Mouse (Mus musculus) forebrain, embryonic 12.5 days (tissue): ENCODE measurements around the gene Gskip. TPM values are rescaled to one million over a fixed set of nuclear protein-coding genes. Genes with fewer than 3 reads are reported as not detected.

Experiments used
- ATAC-seq: fragments of 200-750 bp; cut with Nextera tagmentation; 2 replicates; pipeline ENCODE4 v1.8.0; 2017; ENCODE audit warnings: moderate TSS enrichment; ENCODE audit not compliant: low FRiP score
- H3K27ac ChIP-seq: fragments of 300-500 bp; sonication (generic); 2 replicates; pipeline ENCODE4 v1.5.1; 2016; ENCODE audit warnings: mild to moderate bottlenecking
- H3K27me3 ChIP-seq: fragments of 300-500 bp; sonication (generic); 2 replicates; pipeline ENCODE4 v1.6.1; 2016; ENCODE audit warnings: mild to moderate bottlenecking
- H3K36me3 ChIP-seq: fragments of 300-500 bp; sonication (generic); replicated peaks from 2 replicates; pipeline ENCODE4 v1.6.1; 2016; ENCODE audit warnings: mild to moderate bottlenecking
- H3K4me1 ChIP-seq: fragments of 300-500 bp; sonication (generic); 2 replicates; pipeline ENCODE4 v1.6.1; 2016
- H3K4me2 ChIP-seq: fragments of 300-500 bp; sonication (generic); 2 replicates; pipeline ENCODE4 v1.6.1; 2016; ENCODE audit warnings: mild to moderate bottlenecking, moderate library complexity
- H3K4me3 ChIP-seq: fragments of 300-500 bp; sonication (generic); replicated peaks from 2 replicates; pipeline ENCODE4 v1.5.1; 2016; ENCODE audit warnings: mild to moderate bottlenecking
- H3K9ac ChIP-seq: fragments of 300-500 bp; sonication (generic); 2 replicates; pipeline ENCODE4 v1.6.1; 2016; ENCODE audit warnings: mild to moderate bottlenecking
- H3K9me3 ChIP-seq: fragments of 300-500 bp; sonication (generic); 2 replicates; pipeline ENCODE4 v1.6.1; 2016
- WGBS: fragments of 180-500 bp; shearing (Covaris S2); methylation state at CpG from one replicate; pipeline ENCODE4 v1.1.7; 2016; 5-methylcytosine and 5-hydroxymethylcytosine counted together
- polyA plus RNA-seq: library from polyadenylated mRNA; unstranded; fragments of >200 nt; fragmentation: Nextera tagmentation; extraction: Ambion mirVana; gene quantifications from 2 replicates; pipeline ENCODE4 v1.2.1, GENCODE M21; 2016

The Gskip gene
- polyA plus RNA-seq, 1 experiment from 2014 or later, result 28.5 TPM

DNA sequence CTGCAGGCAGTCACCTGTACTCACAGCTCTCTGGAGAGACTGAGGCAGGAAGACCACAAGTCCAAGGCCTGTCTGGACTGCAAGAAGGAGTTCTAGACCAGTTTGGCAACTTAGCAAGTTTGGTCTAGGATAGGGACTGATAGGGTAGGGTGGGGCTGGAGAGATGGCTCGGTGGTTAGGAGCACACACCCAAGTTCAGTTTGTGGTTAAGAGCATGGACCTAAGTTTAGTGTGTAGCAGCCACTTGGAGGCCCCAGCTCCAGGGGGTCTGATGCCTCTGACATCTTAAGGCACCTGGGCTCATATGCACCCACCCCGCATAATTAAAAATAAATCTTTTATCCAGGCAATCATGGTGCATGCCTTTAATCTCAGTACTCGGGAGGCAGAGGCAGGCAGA lies 42.6 kb downstream of the Gskip start:
- Histone ChIP-seq H3K9ac (no peak overlapping the region), H3K4me2 (no peak overlapping the region), H3K36me3 (no peaks in the 10 kb centered on the region), H3K4me1 (no peaks in the 10 kb centered on the region), H3K27ac (no peak overlapping the region), H3K27me3 (no peaks in the 10 kb centered on the region), H3K9me3 (no peaks in the 10 kb centered on the region), H3K4me3 (no peak overlapping the region)
- WGBS, result 93% methylated on average over 3 of the region's 3 CpGs
- no peak for ATAC-seq

DNA sequence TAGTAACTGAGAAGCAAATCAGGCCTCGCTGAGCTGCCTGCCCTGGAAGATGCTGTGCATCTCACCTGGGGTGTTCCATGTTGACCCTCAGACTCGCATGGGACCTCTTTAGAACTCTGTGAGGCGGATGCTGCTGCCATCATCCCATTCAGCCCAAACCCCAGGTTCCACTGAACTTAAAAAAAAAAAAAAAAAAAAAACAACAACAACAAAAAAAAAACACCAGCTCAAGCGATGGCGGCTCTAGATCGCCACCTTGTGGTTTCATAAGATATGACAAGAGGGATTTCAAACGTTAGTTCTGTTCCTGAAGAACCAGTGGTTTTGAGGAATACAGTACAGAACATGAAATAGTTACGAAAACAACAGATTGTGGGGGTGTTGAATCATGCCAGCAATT lies 43.3 kb downstream of the Gskip start:
- Histone ChIP-seq H3K4me3 (no peak overlapping the region), H3K27ac (no peak overlapping the region), H3K4me1 (no peaks in the 10 kb centered on the region), H3K36me3 (no peaks in the 10 kb centered on the region), H3K4me2 (no peak overlapping the region), H3K27me3 (no peaks in the 10 kb centered on the region), H3K9ac (no peak overlapping the region), H3K9me3 (no peaks in the 10 kb centered on the region)
- WGBS, result 24% methylated on average over 8 of the region's 8 CpGs
- no peak for ATAC-seq

DNA sequence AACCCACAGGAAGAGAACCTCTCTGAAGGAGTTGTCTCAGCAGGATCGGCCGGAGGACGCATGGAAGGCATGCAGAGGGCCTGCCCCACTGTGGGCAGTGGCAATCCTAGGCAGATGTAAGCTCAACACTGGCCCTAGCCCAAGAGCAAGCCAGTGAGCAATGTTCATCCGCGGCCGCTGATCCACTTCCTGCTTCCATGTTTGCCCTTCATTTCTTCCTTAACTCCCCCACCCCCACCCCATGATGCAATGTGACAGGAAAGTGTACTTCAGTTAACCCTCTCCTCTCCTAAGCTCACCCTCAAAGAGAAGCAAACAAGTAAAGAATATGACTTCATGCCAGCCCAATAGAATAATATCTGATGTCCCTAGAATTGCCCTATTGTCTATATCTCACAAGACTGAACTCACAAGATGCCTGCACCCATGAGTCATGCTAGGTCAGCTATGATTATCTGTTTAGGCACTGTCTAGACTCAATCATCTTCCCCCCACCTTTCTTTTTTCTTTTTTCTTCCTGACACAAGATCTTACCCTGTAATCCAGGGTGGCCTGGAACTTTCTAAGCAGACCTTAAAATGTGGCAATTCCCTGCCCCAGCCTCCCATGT lies 46.3 kb downstream of the Gskip start:
- H3K9ac ChIP-seq, result no peak overlapping the region
- no peak for ATAC-seq
- WGBS, result 85% methylated on average over 6 of the region's 6 CpGs

DNA sequence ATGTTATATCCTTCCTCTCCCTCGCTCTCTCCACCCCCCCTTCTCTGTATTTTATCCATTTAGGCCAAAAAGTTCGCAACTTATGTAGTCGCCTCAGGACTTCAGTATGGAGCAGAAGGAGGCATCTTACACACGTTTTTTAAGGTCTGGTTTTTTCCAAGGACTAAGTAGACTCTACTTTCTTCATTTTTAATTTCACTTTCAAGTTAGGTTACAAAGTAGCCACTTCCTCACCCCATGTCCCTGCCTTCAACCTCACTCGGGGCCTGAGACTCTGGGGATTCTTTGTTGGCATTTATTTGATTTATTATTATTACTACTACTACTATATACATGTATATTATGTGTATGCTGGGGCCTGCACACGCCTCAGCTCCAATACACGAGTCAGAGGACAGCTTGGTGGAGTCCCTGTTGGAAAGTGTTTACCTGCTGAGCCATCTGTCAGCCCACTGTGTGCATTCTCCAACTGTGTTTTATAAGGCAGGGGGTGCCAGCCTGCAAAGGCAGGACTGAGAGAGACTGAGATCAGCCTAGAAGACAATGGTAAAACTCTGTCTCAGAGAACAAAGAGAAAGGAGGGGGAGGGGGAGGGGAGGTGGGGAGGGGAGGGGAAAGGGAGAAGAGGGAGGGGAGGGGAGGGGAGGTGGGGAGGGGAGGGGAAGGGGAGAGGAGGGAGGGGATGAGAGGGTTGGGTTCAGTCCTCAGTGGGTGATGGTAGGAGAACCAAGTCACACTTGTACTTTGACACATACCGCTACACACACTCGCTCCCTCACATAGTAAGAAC lies 48.9 kb downstream of the Gskip start:
- no peaks in the 10 kb centered on the region for H3K36me3 ChIP-seq
- 76% methylated on average over 9 of the region's 9 CpGs for WGBS
- no peak overlapping the region for H3K4me2 ChIP-seq
- no peaks in the 10 kb centered on the region for H3K4me1 ChIP-seq
- no peak overlapping the region for H3K27ac ChIP-seq
- H3K9ac ChIP-seq, result no peak overlapping the region
- no peak for ATAC-seq
- no peaks in the 10 kb centered on the region for H3K27me3 ChIP-seq
- H3K9me3 ChIP-seq, result no peaks in the 10 kb centered on the region
- no peak overlapping the region for H3K4me3 ChIP-seq

More for the DNA sequence above, 46.3 kb downstream of the Gskip start:
- Histone ChIP-seq H3K4me2 (no peak overlapping the region), H3K27ac (no peak overlapping the region), H3K4me1 (no peaks in the 10 kb centered on the region), H3K4me3 (no peak overlapping the region), H3K36me3 (no peaks in the 10 kb centered on the region), H3K9me3 (no peaks in the 10 kb centered on the region), H3K27me3 (no peaks in the 10 kb centered on the region)

DNA sequence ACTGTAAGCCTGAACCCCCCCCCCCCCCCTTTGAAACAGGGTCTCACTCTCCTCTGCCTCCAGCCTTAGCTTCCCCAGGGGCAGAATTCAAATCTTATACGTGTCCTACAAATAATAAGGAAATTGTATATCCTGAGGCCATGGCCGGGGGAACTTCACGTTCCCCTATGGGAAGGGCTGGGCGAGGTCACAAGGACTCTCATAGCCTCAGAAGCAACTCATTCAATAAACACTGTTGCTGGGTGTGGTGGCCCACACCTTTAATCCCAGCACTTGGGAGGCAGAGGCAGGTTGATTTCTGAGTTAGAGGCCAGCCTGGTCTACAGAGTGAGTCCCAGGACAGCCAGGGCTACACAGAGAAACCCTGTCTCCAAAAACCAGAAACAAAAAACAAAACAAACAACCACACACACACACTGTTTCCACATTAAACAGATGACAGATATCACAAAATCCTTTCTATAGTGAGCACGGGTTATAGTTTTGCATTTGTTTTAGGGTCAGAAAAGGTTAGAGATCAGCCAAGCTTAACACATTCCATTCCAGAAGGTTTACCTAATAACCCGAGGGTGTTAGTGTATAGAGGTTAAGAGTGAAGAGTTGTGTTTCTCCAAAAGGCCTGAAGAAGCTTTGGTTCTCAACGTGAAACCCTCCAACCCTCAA lies 50.7 kb downstream of the Gskip start:
- WGBS, result 72% methylated on average over 7 of the region's 7 CpGs

DNA sequence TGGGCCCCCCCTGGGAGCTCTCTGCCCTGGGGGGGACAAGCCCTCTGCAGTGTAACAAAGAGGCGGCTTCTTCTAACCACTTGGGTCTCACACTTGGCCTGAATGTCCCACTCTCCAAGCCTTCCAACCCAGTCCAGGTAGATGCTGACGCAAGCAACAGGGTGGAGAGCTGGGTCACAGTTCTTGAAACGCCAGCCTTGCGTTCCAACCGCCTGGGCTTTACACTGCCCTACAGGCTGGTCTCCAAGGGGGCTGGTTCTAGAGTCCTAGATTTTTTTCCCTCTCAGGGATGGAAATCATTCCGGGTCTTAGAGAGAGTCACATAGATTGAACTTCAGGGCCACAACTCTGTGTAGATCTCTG lies 51.2 kb downstream of the Gskip start:
- ATAC-seq, result no peak
- Histone ChIP-seq H3K9ac (no peak overlapping the region), H3K4me1 (no peaks in the 10 kb centered on the region), H3K36me3 (no peaks in the 10 kb centered on the region), H3K4me3 (no peak overlapping the region), H3K9me3 (no peaks in the 10 kb centered on the region), H3K27me3 (no peaks in the 10 kb centered on the region), H3K27ac (no peak overlapping the region), H3K4me2 (no peak overlapping the region)
- WGBS, result 90% methylated on average over 6 of the region's 6 CpGs

More for the DNA sequence above, 50.7 kb downstream of the Gskip start:
- H3K4me1 ChIP-seq, result no peaks in the 10 kb centered on the region
- no peaks in the 10 kb centered on the region for H3K36me3 ChIP-seq
- no peak overlapping the region for H3K27ac ChIP-seq
- ATAC-seq, result no peak
- H3K9ac ChIP-seq, result no peak overlapping the region
- H3K27me3 ChIP-seq, result no peaks in the 10 kb centered on the region
- H3K4me3 ChIP-seq, result no peak overlapping the region
- H3K9me3 ChIP-seq, result no peaks in the 10 kb centered on the region
- H3K4me2 ChIP-seq, result no peak overlapping the region

DNA sequence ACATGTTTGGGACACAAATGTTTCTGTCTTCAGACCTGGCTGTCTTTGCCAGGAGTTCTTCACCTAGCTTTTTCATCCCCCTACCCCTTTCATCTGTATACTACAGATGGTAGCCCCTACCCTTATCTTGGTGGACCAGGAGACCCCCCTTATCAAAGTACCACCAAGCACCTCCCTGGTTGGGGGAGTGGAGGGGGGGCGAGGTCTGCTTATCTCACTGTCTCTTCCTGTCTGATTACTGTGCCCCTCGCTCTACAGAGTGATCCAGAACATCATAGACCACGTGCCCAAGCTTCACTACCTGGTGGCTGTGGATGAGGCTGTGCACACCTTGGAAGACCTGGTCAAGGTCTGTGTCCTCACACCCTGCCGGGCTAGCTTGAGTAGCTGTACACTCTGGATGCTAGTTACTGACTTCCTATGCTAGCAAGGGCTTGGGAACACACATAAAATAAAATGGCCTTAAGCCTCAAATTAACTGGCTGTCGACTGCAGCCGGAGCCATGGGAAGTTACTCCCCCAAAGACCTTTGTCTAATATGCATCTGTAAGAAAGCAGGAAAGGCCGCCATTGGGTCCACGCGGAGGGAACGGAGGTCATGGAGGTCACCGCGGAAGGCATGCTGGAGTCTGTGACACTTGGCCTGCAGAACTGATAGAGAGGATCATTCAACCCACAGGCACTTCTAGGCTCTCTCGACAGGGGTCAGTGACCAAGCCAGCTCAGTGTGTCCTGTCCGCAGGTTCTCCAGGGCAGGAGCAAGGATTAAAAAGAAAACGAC lies 53.9 kb downstream of the Gskip start:
- Histone ChIP-seq H3K9me3 (no peaks in the 10 kb centered on the region), H3K4me3 (no peak overlapping the region), H3K4me2 (no peak overlapping the region), H3K4me1 (no peaks in the 10 kb centered on the region), H3K27ac (no peak overlapping the region), H3K9ac (no peak overlapping the region), H3K27me3 (no peaks in the 10 kb centered on the region), H3K36me3 (no peaks in the 10 kb centered on the region)
- ATAC-seq, result no peak
- WGBS, result 88% methylated on average over 15 of the region's 15 CpGs

DNA sequence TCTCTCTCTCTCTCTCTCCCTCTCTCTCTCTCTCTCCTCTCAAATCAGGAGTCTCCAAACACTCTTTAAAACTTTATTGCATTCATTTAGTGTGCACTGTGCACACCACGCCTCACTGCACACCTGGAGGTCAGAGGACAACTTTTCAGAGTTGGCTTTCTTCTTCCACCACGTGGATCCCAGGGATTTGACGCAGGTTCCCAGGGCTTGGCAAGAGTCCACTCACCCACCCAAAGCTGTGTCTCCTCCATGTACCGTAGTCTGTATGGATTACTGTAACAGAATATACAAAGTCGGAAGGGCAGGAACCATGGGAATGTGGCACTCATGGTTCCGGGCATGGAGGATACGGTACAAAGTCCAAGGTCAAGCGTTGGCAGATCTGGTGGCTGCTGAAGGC lies 55.0 kb downstream of the Gskip start:
- no peak for ATAC-seq
- no peak overlapping the region for H3K9ac ChIP-seq
- H3K27me3 ChIP-seq, result no peaks in the 10 kb centered on the region
- H3K36me3 ChIP-seq, result no peaks in the 10 kb centered on the region
- 91% methylated on average over 8 of the region's 8 CpGs for WGBS
- H3K4me3 ChIP-seq, result no peak overlapping the region
- H3K4me2 ChIP-seq, result no peak overlapping the region
- H3K4me1 ChIP-seq, result no peaks in the 10 kb centered on the region
- no peaks in the 10 kb centered on the region for H3K9me3 ChIP-seq
- H3K27ac ChIP-seq, result no peak overlapping the region

DNA sequence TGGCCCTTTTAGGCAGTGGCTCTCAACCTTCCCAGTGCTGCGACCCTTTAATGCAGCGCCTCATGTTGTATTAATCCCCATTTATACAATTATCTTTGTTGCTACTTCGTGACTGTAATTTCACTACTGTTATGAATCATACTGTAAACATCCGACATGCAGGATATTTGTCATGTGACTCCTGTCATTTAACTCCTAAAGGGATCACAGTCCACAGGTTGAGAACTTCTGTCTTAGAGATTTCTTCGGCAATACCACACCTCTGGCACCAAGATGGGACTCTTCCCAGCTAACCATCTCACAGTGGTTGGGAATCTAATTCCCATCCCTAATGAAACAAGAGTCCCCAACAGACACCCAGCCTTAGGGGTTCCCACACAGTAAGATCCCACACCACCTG lies 63.5 kb downstream of the Gskip start:
- WGBS, result 92% methylated on average over 5 of the region's 5 CpGs
- Histone ChIP-seq H3K36me3 (no peaks in the 10 kb centered on the region), H3K4me1 (no peaks in the 10 kb centered on the region), H3K9ac (no peak overlapping the region), H3K4me3 (no peak overlapping the region), H3K27me3 (no peaks in the 10 kb centered on the region), H3K9me3 (no peaks in the 10 kb centered on the region), H3K27ac (no peak overlapping the region), H3K4me2 (no peak overlapping the region)
- no peak for ATAC-seq

Other genes starting within 250 kb of the Gskip start
- gene D430019H16Rik, start 231.0 kb upstream of the Gskip start, polyA plus RNA-seq, result 7.7 and 7.9 TPM in 2 replicates
- 0.35 and 0.40 TPM in 2 replicates for gene Bdkrb2, start 121.6 kb upstream of the Gskip start, polyA plus RNA-seq
- gene Bdkrb1, start 81.7 kb upstream of the Gskip start, polyA plus RNA-seq, result 0.24 TPM in 1 of 2 replicates, not detected in the other
- gene Atg2b, start 382 bp downstream of the Gskip start, polyA plus RNA-seq, result 17.7 and 18.3 TPM in 2 replicates
- 0.45 and 0.78 TPM in 2 replicates for gene Ak7, start 21.1 kb downstream of the Gskip start, polyA plus RNA-seq
- 326 and 334 TPM in 2 replicates for gene Papola, start 99.9 kb downstream of the Gskip start, polyA plus RNA-seq